Mouse (Mus musculus) CH12.LX (cell line): ENCODE measurements around the gene Vegfb. TPM values are rescaled to one million over a fixed set of nuclear protein-coding genes. Genes with fewer than 3 reads are reported as not detected.

Source experiments
- DNase-seq: peaks from one replicate; pipeline ENCODE4 v3.0.0-alpha.2; 2013; ENCODE audit errors: extremely low read depth
- H3K27ac ChIP-seq: 2 replicates; pipeline ENCODE4 v1.5.1; 2012; ENCODE audit warnings: low read depth, mild to moderate bottlenecking, control low read depth, moderate library complexity; ENCODE audit not compliant: insufficient read depth
- H3K27me3 ChIP-seq: replicated peaks from 2 replicates; pipeline ENCODE3; 2012; ENCODE audit warnings: inconsistent platforms
- H3K36me3 ChIP-seq, 2 experiments: replicated peaks in 1 of 2; 2 replicates each; pipeline versions ENCODE3 to v1.6.1; 2012; ENCODE audit warnings: inconsistent platforms in 1 of 2, low read length in 1 of 2, mild to moderate bottlenecking in 1 of 2, mixed read lengths in 1 of 2, moderate library complexity in 1 of 2; ENCODE audit not compliant: control insufficient read depth in 1 of 2, insufficient read depth in 1 of 2
- H3K4me1 ChIP-seq, 2 experiments: 2 replicates each; pipeline ENCODE4 v1.6.1; 2012; ENCODE audit warnings: inconsistent platforms in 1 of 2, moderate library complexity in 1 of 2; ENCODE audit not compliant: insufficient read depth in 2 of 2, control insufficient read depth in 1 of 2
- H3K4me2 ChIP-seq: 2 replicates; pipeline ENCODE4 v1.6.1; 2012; ENCODE audit warnings: low read depth, mild to moderate bottlenecking, control low read depth; ENCODE audit not compliant: poor library complexity, insufficient read depth, severe bottlenecking
- H3K4me3 ChIP-seq, 3 experiments: fragments of 150-350 bp in 1 of 3; sonication (generic) in 1 of 3; replicated peaks in 1 of 3; 2 replicates each; pipeline versions ENCODE3 to v1.5.1; 2011 to 2012; ENCODE audit warnings: low read depth in 2 of 3, low read length in 2 of 3, mild to moderate bottlenecking in 2 of 3, moderate library complexity in 2 of 3, control low read depth in 1 of 3, improper control_type of control experiment in 1 of 3, inconsistent platforms in 1 of 3, mixed read lengths in 1 of 3; ENCODE audit not compliant: poor library complexity in 1 of 3
- H3K79me2 ChIP-seq: replicated peaks from 2 replicates; pipeline ENCODE4 v1.6.1; 2012; ENCODE audit warnings: mild to moderate bottlenecking, moderate library complexity; ENCODE audit not compliant: control insufficient read depth, poor library complexity, insufficient read depth, severe bottlenecking; ENCODE audit errors: extremely low read depth
- H3K9ac ChIP-seq: 2 replicates; pipeline ENCODE4 v1.6.1; 2012; ENCODE audit warnings: low read depth, mild to moderate bottlenecking, control low read depth, moderate library complexity; ENCODE audit not compliant: insufficient read depth
- H3K9me3 ChIP-seq: replicated peaks from 2 replicates; pipeline ENCODE3; 2012; ENCODE audit warnings: low read length, inconsistent platforms, mixed read lengths
- CHD1 ChIP-seq: IDR thresholded peaks from 2 replicates; pipeline ENCODE4 v1.6.1; 2012; ENCODE audit warnings: low read depth, low read length, improper control_type of control experiment, inconsistent platforms
- CHD2 ChIP-seq: IDR thresholded peaks from 2 replicates; pipeline ENCODE4 v1.6.1; 2011; ENCODE audit warnings: low read length, improper control_type of control experiment
- CTCF ChIP-seq, 2 experiments: IDR thresholded peaks in 1 of 2; conservative IDR thresholded peaks in 1 of 2; 2 replicates each; pipeline ENCODE4 v1.5.1; 2011 to 2012; ENCODE audit warnings: low read depth in 2 of 2, low read length in 2 of 2, improper control_type of control experiment in 1 of 2, inconsistent platforms in 1 of 2, mild to moderate bottlenecking in 1 of 2, moderate library complexity in 1 of 2
- E2F4 ChIP-seq: IDR thresholded peaks from 2 replicates; pipeline ENCODE4 v1.6.1; 2011; ENCODE audit warnings: low read depth, low read length, improper control_type of control experiment; ENCODE audit not compliant: insufficient replicate concordance
- IRF4 ChIP-seq: IDR thresholded peaks from 2 replicates; pipeline ENCODE4 v1.6.1; 2014; ENCODE audit warnings: low read depth, mild to moderate bottlenecking, inconsistent platforms, low read length, improper control_type of control experiment
- KAT2A ChIP-seq: IDR thresholded peaks from 2 replicates; pipeline ENCODE4 v1.6.1; 2012; ENCODE audit warnings: low read length, improper control_type of control experiment, inconsistent platforms; ENCODE audit not compliant: insufficient replicate concordance
- MAFK ChIP-seq: IDR thresholded peaks from 2 replicates; pipeline ENCODE4 v1.6.1; 2011; ENCODE audit warnings: low read length, improper control_type of control experiment; ENCODE audit not compliant: insufficient replicate concordance
- MAX ChIP-seq: IDR thresholded peaks from 2 replicates; pipeline ENCODE4 v1.6.1; 2011; ENCODE audit warnings: low read length, improper control_type of control experiment
- MEF2A ChIP-seq: IDR thresholded peaks from 2 replicates; pipeline ENCODE4 v1.6.1; 2014; ENCODE audit warnings: low read depth, mild to moderate bottlenecking, inconsistent platforms, low read length, improper control_type of control experiment, borderline replicate concordance
- MXI1 ChIP-seq: IDR thresholded peaks from 2 replicates; pipeline ENCODE4 v1.6.1; 2011; ENCODE audit warnings: mild to moderate bottlenecking, low read depth, low read length, improper control_type of control experiment
- MYC ChIP-seq: IDR thresholded peaks from 2 replicates; pipeline ENCODE4 v1.6.1; 2011; ENCODE audit warnings: low read depth, mild to moderate bottlenecking, improper control_type of control experiment, low read length
- NELFE ChIP-seq: IDR thresholded peaks from 2 replicates; pipeline ENCODE4 v1.6.1; 2011; ENCODE audit warnings: low read depth, low read length, improper control_type of control experiment
- NRF1 ChIP-seq: IDR thresholded peaks from 2 replicates; pipeline ENCODE4 v1.6.1; 2014; ENCODE audit warnings: low read depth, mild to moderate bottlenecking, inconsistent platforms, low read length, improper control_type of control experiment, moderate library complexity
- RCOR1 ChIP-seq: conservative IDR thresholded peaks from 2 replicates; pipeline ENCODE4 v1.6.1; 2012; ENCODE audit warnings: low read depth, mild to moderate bottlenecking, inconsistent platforms, low read length, improper control_type of control experiment
- SIN3A ChIP-seq: IDR thresholded peaks from 2 replicates; pipeline ENCODE4 v1.6.1; 2012; ENCODE audit warnings: low read length, improper control_type of control experiment, inconsistent platforms
- TBP ChIP-seq: conservative IDR thresholded peaks from 2 replicates; pipeline ENCODE4 v1.6.1; 2011; ENCODE audit warnings: low read depth, low read length, improper control_type of control experiment
- UBTF ChIP-seq: IDR thresholded peaks from 2 replicates; pipeline ENCODE4 v1.6.1; 2012; ENCODE audit warnings: low read depth, mild to moderate bottlenecking, inconsistent platforms, low read length, improper control_type of control experiment, moderate library complexity
- USF2 ChIP-seq: conservative IDR thresholded peaks from 2 replicates; pipeline ENCODE4 v1.6.1; 2011; ENCODE audit warnings: low read depth, low read length, improper control_type of control experiment
- ZC3H11A ChIP-seq: IDR thresholded peaks from 2 replicates; pipeline ENCODE4 v1.6.1; 2012; ENCODE audit warnings: low read depth, mild to moderate bottlenecking, inconsistent platforms, low read length, improper control_type of control experiment
- ZKSCAN1 ChIP-seq: IDR thresholded peaks from 2 replicates; pipeline ENCODE4 v1.6.1; 2012; ENCODE audit warnings: low read depth, inconsistent platforms, low read length, improper control_type of control experiment, borderline replicate concordance
- ZMIZ1 ChIP-seq: IDR thresholded peaks from 2 replicates; pipeline ENCODE4 v1.6.1; 2012; ENCODE audit warnings: low read depth, mild to moderate bottlenecking, inconsistent platforms, low read length, improper control_type of control experiment
- ZNF384 ChIP-seq: IDR thresholded peaks from 2 replicates; pipeline ENCODE4 v1.6.1; 2012; ENCODE audit warnings: low read depth, low read length, improper control_type of control experiment, inconsistent platforms
- dilution Hi-C: fragments of 300-500 bp; cut with MboI; formaldehyde crosslinking; loops from 2 replicates; pipeline ENCODE4 v1.14.3; 2020; ENCODE audit warnings: low sequenced_read_pairs; ENCODE audit not compliant: extremely low pct_unique_long_range_greater_than_20kb, extremely low pct_ligation_motif_present
- in situ Hi-C: fragments of 300-500 bp; cut with MboI; formaldehyde crosslinking; loops from 3 replicates; pipeline ENCODE4 v1.14.3; 2019; ENCODE audit warnings: low sequenced_read_pairs, low pct_ligation_motif_present, low pct_unique_long_range_greater_than_20kb, mixed read lengths
- polyA plus RNA-seq: library from polyadenylated mRNA; unstranded; fragments of >175 nt; gene quantifications from 2 replicates; pipeline ENCODE4 v1.2.1, GENCODE M21; 2012; ENCODE audit warnings: low read depth; ENCODE audit not compliant: insufficient read length
- total RNA-seq, 2 experiments: library from RNA; depleted of rRNA; stranded (reverse); fragments of 300-350 nt in 1 of 2; fragments of >200 nt in 1 of 2; gene quantifications; 2 replicates each; pipeline ENCODE4 v1.2.3; 2012 to 2014

Vegfb gene
- total and polyA plus RNA-seq, 3 experiments = 3.2 to 35.1 (median 13.2) TPM

- in situ Hi-C loops (no loop called here), dilution Hi-C loops (no loop called here)
- Histone ChIP-seq H3K4me3 (peak overlapping the region; percentile 63 to 90 (median 69)), H3K4me2 (peak overlapping the region; percentile 67), H3K79me2 (no peaks in the 10 kb centered on the region), H3K9me3 (no peaks in the 10 kb centered on the region), H3K9ac (peak overlapping the region; percentile 62), H3K36me3 (peaks cover 24 to 30% of the 10 kb centered on the region in 2 experiments), H3K4me1 (peaks cover 4 to 56% of the 10 kb centered on the region in 2 experiments), H3K27me3 (no peaks in the 10 kb centered on the region), H3K27ac (no peak overlapping the region)
- no peak for DNase-seq
- TF ChIP-seq MXI1 (peak; percentile 3; the same call in 1 of the 2 replicates), NRF1 (no peak), MYC (no peak), CHD1 (no peak), KAT2A (no peak), ZMIZ1 (0 out of 2 replicates have a peak, but pooled peaks have one; percentile 8), E2F4 (no peak), SIN3A (peak; percentile 50), NELFE (no peak), ZKSCAN1 (no peak), ZC3H11A (no peak), USF2 (no peak), ZNF384 (no peak), MAFK (no peak), UBTF (no peak), CHD2 (no peak)
Measured at GRCm38 (mm10) chr19:6995255-6995991, 8.0 kb upstream of the Vegfb start.

- peaks cover 15 to 25% of the 10 kb centered on the region in 2 experiments for H3K36me3 ChIP-seq
- in situ Hi-C loops = no loop called here
- H3K79me2 ChIP-seq = no peaks in the 10 kb centered on the region
- TF ChIP-seq MAX (no peak), NELFE (no peak), CHD2 (no peak), MEF2A (no peak), TBP (no peak), IRF4 (no peak), UBTF (no peak), CTCF (conservative IDR thresholded peaks at IDR 0.05 in 1 of 2, IDR thresholded peaks at IDR 0.05 in 1 of 2; ENCODE audit: low read depth in 2 of 2, low read length in 2 of 2) (no peak), SIN3A (no peak), RCOR1 (no peak), USF2 (no peak)
- no peak overlapping the region for H3K27ac ChIP-seq
- DNase-seq = no peak
- peak overlapping the region; percentile 67 for H3K4me2 ChIP-seq
- peak overlapping the region; percentile 62; the same call in 1 of the 2 replicates for H3K9ac ChIP-seq
- dilution Hi-C loops = no loop called here
- peaks cover 4 to 48% of the 10 kb centered on the region in 2 experiments for H3K4me1 ChIP-seq
- H3K27me3 ChIP-seq = no peaks in the 10 kb centered on the region
- peak overlapping the region in 2 of 3 experiments; percentile 69 to 90 for H3K4me3 ChIP-seq
- H3K9me3 ChIP-seq = no peaks in the 10 kb centered on the region
Measured at GRCm38 (mm10) chr19:6994489-6994888, 7.0 kb upstream of the Vegfb start.
